Mouse (Mus musculus) spleen, postnatal 36 days (tissue): ENCODE data around the gene Tfrc.
"Not testable (repeated sequence)": the region's sequence is repeated elsewhere in the genome, so short reads cannot be mapped to it uniquely, and the experiment has no call there.

Experiments
- DNase-seq, 2 experiments: peaks; one replicate each; pipeline ENCODE4 v3.0.0; 2022; ENCODE audit warnings: low spot score in 2 of 2, mixed read lengths in 1 of 2

The Tfrc gene

DNA sequence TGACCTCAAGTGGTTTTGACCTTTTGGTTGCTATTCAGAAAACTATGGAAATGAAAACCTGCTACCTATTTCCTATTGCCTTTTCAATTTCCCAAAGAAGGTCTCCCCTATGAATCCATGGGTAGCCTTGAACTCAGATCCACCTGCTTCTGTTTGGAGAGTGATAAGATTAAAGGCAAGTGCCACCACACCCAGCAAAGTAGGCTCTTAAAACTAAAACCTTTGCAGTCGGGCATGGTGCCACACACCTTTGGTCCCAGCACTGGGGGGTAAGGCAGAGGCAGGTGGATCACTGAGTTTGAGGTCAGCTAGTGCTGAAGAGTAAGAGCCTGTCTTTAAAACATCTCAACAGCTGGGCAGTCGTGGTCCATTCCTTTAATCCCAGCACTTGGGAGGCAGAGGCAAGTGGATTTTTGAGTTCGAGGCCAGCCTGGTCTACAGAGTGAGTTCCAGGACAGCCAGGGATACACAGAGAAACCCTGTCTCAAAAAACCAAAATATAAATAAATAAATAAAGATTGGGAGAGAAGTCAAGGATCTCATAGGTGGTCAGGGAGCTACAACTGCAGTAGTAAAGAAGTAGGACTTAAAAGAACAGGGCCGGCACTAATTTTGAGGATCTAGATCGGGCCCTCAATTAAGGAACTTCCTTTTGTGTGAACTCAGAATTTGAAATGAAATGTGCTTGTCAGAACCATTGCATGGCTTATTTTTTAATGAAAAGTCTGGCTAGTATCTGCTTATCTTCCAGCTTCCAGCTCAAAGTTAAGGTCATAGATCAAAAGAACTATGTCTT, 1.9 kb downstream of the Tfrc start:
- DNase-seq = peak; percentile 20 to 51

DNA sequence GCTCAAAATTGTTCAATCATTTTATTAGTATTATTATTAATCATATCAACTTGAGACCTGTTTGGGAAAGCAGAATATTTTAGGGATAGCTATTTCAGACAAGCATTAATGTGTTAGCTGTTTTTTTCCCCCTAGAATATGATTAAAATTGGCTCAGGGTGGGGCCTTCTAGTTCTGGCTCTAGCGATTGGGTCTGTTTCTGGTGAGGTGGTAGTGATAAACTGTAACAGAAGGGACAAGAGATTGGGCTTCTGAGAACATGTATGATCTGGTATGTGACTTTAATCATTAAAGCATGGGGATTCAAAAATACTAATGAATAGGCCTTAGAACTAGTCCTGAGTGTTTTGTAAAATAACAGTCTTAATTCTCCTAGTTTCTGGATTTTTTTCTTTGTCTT, 3.3 kb downstream of the Tfrc start:
- DNase-seq = peak; percentile 23 to 63

DNA sequence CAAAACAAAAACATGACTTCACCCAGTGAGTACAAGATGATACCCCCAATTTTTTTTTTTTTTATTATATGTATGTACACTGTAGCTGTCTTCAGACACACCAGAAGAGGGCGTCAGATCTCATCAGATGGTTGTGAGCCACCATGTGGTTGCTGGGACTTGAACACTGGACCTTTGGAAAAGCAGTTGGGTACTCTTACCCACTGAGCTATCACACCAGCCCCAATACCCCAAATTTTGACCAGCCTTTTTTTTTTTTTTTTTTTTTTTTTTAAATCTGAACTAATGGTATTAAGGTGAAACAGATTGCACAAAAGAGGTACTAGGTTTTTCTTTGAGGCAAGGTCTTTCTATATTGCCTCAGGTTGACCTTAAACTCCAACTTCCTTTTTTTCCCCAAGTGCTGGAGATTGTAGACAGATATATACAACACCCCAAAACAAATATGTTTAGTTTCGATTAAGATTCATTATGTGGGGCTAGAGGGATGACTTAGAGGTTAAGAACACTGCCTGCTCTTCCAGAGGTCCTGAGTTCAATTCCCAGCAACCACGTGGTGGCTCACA, 4.6 kb downstream of the Tfrc start:
- no peak for DNase-seq

DNA sequence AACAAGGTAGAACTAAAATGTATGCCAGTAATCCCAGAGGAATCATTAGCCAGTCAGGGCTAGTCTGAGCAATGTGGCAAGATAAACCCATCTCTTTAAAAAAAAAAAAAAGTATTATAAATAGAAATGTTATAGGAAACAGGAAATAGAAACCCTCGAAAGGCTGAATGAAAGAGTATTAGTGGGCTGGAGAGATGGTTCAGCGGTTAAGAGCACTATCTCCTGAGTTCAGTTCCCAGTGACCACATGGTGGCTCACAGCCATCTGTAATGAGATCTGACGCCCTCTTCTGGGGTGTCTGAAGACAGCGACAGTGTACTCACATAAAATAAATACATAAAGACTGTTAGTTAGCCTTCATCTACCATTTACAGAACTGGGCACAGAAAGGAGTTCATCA, 5.3 kb downstream of the Tfrc start:
- DNase-seq = peak; percentile 24 to 31

DNA sequence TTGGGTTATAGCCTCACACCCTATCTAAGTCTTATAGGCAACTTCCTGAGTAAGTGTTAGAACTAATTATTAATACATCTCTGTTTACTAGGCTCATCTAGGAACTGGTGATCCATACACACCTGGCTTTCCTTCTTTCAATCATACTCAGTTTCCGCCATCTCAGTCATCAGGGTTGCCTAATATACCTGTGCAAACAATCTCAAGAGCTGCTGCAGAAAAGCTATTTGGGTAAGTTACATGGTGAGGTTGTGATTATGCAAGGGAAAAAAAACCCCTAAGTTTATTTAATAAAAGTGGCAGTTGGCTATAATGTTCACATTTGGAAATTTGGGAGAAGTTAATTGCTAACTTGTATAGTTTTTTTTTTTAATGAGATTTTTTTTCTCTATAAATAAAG, 10.2 kb downstream of the Tfrc start:
- no peak for DNase-seq

DNA sequence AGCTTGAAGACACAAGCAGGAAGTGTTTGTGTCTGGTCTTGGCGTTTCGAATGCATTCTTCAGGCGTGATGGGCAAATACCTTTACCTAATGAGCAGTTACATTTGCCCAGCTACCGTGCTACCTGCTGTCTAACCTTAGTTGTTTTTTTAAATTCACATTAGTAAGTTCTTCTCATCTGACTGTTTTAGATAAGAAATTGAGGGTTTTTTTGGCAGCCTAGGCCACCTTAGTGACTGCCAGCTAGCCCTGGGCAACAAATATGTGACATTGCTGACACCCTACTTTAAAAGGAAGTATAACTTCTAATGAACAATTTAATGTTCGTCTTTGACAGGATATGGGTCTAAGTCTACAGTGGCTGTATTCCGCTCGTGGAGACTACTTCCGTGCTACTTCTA, 19.4 kb downstream of the Tfrc start:
- DNase-seq = no peak

DNA sequence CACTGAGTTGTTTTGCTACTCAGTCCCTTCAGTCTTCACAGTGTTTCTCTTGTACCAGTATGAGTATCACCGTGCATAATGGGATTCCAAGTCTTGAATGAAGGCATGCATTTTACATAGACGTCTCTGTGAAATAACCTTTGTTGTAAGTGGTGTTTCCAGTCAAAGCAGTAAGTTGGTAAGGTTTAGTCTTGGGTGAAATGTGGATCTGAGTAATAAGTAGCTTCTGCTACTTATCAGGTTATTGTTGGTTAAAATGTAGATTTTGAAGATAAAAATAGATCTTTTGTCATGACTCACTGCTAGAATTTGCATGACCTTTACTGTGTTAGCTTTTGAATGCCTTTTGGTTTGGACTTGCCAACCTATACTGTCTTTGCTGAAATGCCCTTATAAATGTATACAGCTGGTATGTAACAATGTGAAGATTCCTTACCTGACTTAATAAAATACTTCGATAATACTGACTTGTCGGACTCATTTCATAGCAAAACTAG, 23.7 kb downstream of the Tfrc start:
- no peak for DNase-seq

DNA sequence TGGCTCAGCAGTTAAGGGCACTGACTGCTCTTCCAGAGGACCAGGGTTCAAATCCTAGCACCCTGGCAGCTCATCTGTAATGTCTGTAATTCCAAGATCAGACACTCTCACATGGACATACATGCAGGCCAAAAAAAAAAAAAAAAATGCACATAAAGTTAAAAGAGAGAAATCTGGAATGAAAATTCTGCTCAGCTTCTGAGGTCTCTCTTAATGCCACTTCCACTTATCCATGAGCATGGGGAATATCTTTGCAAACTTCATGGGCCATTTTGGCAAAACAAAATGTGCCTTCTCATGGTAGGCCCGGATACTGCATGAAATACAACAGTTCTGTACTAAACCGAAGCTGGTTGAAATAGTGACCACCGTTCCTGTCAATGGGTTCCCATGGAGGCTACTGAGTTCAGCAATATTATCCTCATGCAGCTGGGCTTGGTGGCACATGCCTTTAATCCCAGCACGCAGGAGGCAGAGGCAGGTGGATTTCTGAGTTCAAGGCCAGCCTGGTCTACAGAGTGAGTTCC, 24.8 kb downstream of the Tfrc start:
- DNase-seq = no peak

DNA sequence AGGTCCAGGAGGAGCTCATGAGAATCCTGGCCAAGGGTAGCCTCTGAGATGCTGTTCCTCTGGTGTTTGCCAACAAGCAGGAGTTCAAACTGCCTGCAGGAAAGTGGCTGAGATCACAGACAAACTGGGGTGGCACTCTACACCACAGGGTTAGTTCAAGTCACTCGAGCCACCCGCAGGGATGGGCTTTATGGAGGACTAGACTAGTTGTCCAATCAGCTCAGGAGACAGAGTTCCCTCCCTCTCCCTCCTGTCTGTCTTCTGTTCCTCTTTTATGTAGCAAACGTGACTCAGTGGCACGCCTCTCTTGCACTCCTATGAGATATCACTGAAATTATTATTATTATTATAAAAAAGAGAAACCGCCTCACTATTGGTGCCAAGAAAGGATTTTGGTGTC, 25.5 kb downstream of the Tfrc start:
- DNase-seq = no peak

DNA sequence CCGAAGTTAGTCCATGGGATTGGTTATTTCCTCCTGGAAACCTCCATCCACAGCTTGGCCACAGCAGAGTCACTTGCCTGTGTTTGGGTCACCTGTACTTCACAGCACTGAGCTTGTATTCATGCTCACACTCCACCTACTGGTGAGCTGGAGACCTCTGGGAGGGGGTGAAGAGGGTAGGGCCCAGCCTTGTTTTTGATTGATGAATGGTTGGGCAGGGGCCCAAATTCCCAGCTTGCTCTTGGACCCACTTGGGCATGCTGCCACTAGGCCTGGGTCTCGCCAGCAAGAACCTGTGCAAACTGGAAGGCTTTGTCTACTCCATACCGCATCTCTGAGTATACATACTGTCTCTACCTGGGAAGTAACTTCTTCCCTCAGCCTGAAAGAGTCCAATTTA, 26.6 kb downstream of the Tfrc start:
- no peak for DNase-seq

DNA sequence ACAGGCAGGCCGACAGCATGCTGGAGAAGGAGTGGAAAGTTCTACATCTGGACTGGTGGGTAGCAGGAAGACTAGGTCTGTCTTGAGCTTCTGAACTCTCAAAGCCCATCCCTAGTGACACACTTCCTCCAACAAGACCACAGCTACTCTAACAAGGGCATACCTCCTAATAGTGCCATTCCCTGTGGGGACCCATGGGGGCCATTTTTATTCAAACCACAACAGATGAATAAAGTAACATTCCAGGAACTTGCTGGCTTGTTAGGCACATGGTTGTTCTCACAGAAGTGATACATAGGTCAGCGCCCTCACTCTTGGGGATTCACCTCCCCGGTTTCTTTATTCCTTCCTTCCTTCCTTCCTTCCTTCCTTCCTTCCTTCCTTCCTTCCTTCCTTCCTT, 27.6 kb downstream of the Tfrc start:
- no peak for DNase-seq

DNA sequence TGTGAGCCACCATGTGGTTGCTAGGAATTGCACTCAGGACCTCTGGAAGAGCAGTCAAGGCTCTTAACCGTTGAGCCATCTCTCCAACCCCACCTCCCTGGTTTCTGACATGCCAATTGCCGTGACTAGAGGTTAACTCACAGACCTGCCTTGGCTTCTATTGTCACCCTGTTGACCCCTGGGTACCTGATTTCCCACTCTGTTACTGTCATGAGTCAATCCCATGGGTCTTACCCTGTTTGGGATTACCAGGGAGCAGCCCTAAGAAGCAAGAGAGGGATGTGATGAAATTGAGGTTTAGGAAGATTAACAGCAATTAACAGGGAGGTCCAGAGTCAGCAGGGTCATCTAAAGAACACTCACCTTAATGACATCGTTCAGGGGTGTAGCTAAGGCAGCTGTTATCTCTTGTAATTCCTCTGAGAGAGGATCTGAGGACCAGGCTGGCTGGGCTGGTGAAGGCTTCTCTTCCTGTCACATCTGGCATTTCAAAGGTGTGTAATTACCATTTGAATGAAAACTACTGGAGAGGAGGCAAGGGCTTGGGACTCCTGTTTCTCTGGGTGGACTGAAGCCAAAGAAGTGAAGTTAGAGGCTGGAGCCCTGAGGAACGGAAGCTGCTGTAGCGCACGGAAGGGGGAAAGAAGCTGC, 28.3 kb downstream of the Tfrc start:
- DNase-seq = no peak

DNA sequence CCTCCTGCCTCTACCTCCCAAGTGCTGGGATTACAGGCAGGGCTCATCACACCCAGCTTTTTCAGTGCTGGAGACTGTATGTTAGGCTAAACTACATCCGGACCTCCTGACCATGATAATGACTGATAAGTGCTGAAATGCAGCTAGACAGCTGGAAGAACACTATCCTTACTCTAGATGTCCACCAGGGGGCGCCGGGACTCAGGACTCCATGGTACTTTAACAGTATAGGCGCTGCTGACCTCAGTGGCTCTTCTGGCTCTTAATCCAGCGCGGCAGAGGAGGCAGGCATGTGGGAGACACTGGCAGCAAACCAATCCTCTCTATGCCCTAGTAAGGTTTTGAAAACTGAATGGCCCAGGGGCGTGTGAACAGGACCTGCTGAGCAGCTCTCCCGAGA, 29.8 kb downstream of the Tfrc start:
- peak; percentile 76 to 89 for DNase-seq

DNA sequence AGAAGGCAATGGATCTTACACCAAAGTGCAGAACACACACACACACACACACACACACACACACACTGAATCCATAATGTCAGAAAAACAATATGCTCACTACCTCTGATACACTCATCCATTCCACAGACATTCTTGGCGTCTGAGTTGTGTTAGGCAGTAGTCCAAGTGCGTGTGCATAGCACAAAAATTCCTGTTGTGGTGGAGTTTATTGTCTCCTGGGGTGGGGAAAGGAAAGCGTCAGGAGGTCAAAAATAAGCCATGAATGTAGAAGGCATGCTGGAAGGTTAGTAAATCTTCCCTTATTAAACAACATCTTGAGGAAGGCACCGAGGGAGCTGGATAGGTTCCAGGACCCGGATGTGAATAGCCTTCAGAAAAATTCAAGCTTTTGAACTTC, 31.4 kb downstream of the Tfrc start:
- DNase-seq = no peak

DNA sequence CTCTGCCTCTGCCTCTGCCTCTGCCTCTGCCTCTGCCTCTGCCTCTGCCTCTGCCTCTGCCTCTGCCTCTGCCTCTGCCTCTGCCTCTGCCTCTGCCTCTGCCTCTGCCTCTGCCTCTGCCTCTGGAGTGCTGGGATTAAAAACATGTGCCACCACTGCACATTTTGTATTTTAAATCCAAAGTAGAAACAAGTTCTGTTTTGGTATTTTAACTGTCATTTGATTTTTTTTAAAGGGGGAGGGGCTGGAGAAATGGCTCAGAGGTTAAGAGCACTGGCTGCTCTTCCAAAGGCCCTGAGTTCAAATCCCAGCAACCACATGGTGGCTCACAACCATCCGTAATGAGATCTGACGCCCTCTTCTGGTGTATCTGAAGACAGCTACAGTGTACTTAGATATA, 32.0 kb downstream of the Tfrc start:
- DNase-seq = not testable (repeated sequence)

DNA sequence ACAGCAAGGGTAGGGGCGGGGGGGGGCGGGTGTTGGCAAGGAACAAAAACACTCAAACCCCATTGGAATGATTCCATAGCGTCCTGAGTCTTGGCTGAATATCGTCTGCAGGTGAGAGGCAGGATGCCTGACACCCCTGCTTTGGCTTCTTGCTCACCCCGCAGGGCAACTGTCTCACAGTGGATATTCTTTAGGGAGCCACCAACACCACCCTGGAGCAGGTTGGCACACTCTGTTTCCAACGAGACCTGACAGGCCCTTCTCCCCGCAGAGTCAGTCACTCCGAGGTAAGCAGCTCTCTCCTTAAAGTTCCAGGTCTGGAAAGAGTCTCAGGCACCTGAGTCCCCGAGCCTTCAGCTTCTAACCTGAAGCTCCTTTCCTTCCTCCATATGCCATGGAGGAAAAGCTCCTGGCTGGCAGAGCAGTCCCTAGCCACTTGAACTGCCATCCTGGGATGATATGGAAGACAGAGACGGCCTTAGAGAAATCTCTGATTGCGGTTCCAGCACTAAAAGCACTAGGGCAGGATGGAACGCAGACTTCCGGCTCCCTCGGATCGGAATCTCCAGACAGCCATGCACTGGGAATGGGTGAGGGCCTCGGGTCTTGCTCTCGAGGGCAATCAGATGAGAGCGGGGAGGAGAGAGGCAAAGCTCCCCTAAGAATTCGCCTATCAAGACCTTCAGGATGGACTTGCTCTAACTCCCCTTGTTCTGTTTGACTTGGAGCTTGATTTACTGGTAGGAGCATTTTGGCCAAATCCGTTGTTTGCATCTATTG, 32.9 kb downstream of the Tfrc start:
- DNase-seq = no peak

DNA sequence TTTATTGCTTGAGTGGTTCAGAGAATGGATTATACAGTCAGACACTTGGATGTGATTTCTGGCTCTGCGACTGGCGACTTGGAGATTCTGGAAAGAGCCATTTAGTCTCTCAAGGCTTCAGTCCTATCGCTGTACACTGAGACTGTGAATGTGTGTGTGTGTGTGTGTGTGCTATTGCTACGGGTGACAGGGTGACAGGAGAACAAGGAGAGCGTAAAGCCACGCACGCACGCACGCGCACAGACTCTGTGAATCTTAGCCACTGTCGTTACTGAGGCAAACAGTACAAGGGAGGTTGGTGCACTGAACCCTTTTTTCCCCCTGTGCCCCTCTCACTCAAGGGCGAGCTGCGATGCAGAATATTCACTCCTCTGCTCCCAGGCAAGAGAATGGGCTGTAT, 33.6 kb downstream of the Tfrc start:
- no peak for DNase-seq

DNA sequence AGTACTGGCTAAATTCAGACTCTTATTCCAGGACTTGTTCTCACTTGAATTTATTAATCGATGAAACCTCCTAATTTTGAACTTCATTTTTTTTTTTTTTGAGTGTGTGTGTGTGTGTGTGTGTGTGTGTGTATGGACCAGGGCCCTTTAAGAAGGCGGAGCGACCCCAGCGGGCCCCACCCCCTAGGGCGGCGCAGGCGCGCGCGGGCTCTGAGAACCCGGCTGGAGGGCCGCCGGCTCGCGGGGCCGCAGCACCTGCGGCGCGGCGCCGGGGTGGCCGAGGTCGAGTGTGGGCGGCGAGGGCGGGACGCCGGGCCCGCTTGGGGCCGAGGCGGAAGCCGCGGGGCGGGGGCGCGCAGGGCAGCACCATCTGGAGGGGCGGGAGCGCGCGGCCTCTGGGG, 34.9 kb downstream of the Tfrc start, which contains the start of gene Tnk2:
Tnk2 (plus strand) TSS at position 214 of the 401 bp plus-strand sequence.
- DNase-seq = peak; percentile 92

DNA sequence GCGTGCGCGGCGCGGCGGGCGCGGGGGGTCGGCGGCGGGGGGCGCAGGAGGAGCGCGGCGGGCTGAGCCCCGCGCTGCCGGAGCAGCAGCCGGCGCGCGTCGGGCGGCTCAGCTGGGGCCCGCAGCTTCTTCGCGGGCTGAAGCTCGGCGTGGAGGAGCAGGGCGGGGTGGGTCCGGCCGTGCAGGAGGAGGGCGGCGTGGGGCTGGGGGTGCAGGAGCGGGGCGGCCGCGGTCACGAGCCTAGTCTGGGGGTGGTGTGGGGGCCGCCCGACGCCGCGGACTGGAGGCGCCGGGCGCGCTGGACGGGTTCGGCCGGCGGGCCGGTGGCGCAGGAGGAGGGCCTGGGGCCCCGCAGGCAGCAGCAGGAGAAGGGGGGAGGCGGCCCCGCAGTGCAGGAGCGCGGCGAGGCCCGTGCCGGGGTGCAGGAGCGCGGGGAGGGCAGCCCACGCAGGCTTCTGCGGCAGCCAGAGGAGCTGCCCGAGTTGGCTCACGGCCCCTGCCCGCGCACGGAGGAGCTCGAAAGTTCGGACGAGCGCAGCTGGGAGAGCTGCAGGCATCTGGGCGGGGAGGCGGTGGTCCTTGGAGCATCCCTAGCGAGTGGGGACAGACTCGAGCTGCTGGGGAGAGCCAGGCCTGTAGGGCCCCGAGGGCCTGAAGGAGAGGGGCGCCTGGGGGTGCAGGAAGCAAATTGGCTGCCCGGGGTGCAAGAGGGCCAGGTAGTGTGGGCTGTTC, 35.5 kb downstream of the Tfrc start:
- peak in 1 of 2 experiments; percentile 40 for DNase-seq

DNA sequence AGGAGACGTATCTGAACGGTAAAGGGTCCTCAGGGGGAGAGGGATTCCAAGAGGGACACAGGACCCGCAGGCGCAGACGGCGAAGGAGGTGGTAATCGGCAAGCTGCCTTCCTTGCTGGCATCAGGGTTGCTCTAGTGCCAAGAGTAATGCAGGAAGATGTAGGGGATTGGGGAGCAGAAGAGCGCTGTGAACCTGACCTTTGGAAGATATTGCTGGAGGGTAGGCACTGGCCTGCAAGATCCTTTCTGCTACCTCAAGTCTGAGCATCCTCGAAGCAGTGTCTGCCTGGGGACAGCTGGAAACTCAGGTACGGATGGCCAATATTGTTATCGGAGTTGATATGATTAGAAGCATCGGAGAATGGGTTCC, 36.1 kb downstream of the Tfrc start:
- no peak for DNase-seq

DNA sequence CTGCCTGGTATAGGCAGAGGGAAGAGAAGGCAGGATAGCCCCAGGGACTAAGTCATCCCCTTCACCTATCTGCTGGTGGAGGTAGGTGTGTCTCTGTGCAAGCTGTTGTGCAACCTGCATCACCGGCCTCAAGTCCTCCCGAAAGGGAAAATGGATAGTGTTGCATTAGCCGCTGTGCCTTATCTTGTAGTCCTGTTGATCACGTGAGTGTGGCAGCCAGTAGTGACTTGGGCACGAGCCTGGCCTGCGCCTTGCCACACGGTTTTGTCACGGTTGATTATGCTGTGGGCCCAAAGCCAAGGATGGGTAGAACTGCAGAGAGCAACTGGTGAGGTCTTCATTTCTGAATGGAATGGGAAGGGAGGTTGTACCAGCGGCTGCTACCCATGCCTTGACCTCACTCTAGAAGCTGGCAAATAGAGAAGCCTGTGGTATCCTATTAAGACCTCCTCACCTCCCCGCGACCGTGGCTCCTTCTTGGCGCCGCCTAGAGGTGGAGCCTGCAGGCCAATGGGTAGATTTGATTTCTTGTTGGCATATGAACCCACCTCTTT, 36.7 kb downstream of the Tfrc start:
- peak; percentile 69 to 78 for DNase-seq
